ENCODE assay signal across 8 mouse cellular contexts in genomic region chr6:131421572-131421971, GRCm38 (mm10). TPM values are rescaled to one million over a fixed set of nuclear protein-coding genes. Genes with fewer than 3 reads are reported as not detected.
DNase-seq lines count a peak whose midpoint lies in the region; ATAC-seq lines count a peak whose summit lies in the region.

No protein-coding gene starts in this region.

- H3K4me2 ChIP-seq in neural tube, embryonic 15.5 days = no peak overlapping the region

- no peak overlapping the region for H3K4me3 ChIP-seq in neural tube, embryonic 15.5 days (replicated peaks)
- H3K4me3 ChIP-seq in limb, embryonic 10.5 days = no peak overlapping the region

- H3K4me1 ChIP-seq in neural tube, embryonic 15.5 days = no peaks in the 10 kb centered on the region
- no peaks in the 10 kb centered on the region for H3K4me1 ChIP-seq in limb, embryonic 10.5 days

- no peaks in the 10 kb centered on the region for H3K36me3 ChIP-seq in neural tube, embryonic 15.5 days
- no peaks in the 10 kb centered on the region for H3K36me3 ChIP-seq in limb, embryonic 10.5 days

- no peaks in the 10 kb centered on the region for H3K9me3 ChIP-seq in neural tube, embryonic 15.5 days (replicated peaks)
- H3K9me3 ChIP-seq in limb, embryonic 10.5 days (replicated peaks) = no peaks in the 10 kb centered on the region

- DNase-seq in adrenal gland, adult (ENCODE audit: inconsistent age in 2 of 2, low spot score in 1 of 2) = peak; percentile 23 to 65
- no peak for DNase-seq in adrenal gland, adult 8-10 months
- DNase-seq in neural tube, embryonic 10.5 days (ENCODE audit: extremely low spot score, low spot score) = peak; percentile 15
- DNase-seq in cerebellum, postnatal 25 days = peak; percentile 13 to 39
- DNase-seq in limb, embryonic 10.5 days (ENCODE audit: low spot score) = peak; percentile 31
- peak; percentile 44 for DNase-seq in retina, postnatal 1 day
- no peak for DNase-seq in right cerebral cortex, postnatal 14 days

- H3K27me3 ChIP-seq in neural tube, embryonic 15.5 days (replicated peaks) = no peaks in the 10 kb centered on the region
- no peaks in the 10 kb centered on the region for H3K27me3 ChIP-seq in limb, embryonic 10.5 days (ENCODE audit: low read depth, poor library complexity, severe bottlenecking)

- H3K27ac ChIP-seq in neural tube, embryonic 15.5 days (replicated peaks) = no peak overlapping the region
- no peak overlapping the region for H3K27ac ChIP-seq in limb, embryonic 10.5 days

- H3K9ac ChIP-seq in neural tube, embryonic 15.5 days (replicated peaks) = no peak overlapping the region

- WGBS in neural tube, embryonic 15.5 days = 68% methylated on average over 3 of the region's 3 CpGs
- 68% methylated on average over 3 of the region's 3 CpGs for WGBS in limb, embryonic 10.5 days

- no peak for ATAC-seq in neural tube, embryonic 15.5 days (ENCODE audit: low FRiP score)

RNA-seq across cellular contexts. Expression of gene Ybx3, which starts 33.3 kb away (rescaled TPM):
- total RNA-seq in adrenal gland, adult 8-10 months (2022) = 100 to 1,000 TPM in 3 of 4 experiments, 10 to 100 TPM in 1; 88.8 to 159 (median 120) TPM
- polyA plus RNA-seq in neural tube, embryonic 15.5 days (2015; fragmentation: Nextera tagmentation; extraction: Ambion mirVana) = 23.2 and 25.8 TPM in 2 replicates
- 33.9 and 37.6 TPM in 2 replicates for polyA plus RNA-seq in limb, embryonic 10.5 days (2016; fragmentation: Nextera tagmentation; extraction: Ambion mirVana)

Comparison
In these comparisons a context has a peak if more than half of its experiments do, and no peak if none do; other contexts are left out.
1. DNase-seq: peak in adrenal gland, adult (2 of 2), neural tube, embryonic 10.5 days (single experiment), cerebellum, postnatal 25 days (2 of 2), limb, embryonic 10.5 days (single experiment) and retina, postnatal 1 day (single experiment); none in adrenal gland, adult 8-10 months (single experiment) and right cerebral cortex, postnatal 14 days (single experiment).